Mouse (Mus musculus) midbrain, postnatal 0 days (tissue): Measurements from ENCODE around the gene Vwa7. TPM values are rescaled to one million over a fixed set of nuclear protein-coding genes. Genes with fewer than 3 reads are reported as not detected.

Experiments used
- ATAC-seq: fragments of 200-750 bp; cut with Nextera tagmentation; 2 replicates; pipeline ENCODE4 v1.8.0; 2017; ENCODE audit warnings: moderate number of reproducible peaks, mild to moderate bottlenecking, moderate TSS enrichment, moderate library complexity; ENCODE audit not compliant: low FRiP score
- DNase-seq: peaks from one replicate; pipeline ENCODE4 v3.0.0-alpha.2; 2015; ENCODE audit warnings: low spot score
- H3K27ac ChIP-seq: fragments of 300-500 bp; sonication (generic); 2 replicates; pipeline ENCODE4 v1.5.1; 2014; ENCODE audit warnings: low read depth, mild to moderate bottlenecking, low read length, mixed read lengths
- H3K27me3 ChIP-seq: fragments of 300-500 bp; sonication (generic); 2 replicates; pipeline ENCODE4 v1.6.1; 2014; ENCODE audit warnings: low read length, control low read depth, mixed read lengths; ENCODE audit not compliant: insufficient read depth
- H3K36me3 ChIP-seq: fragments of 300-500 bp; sonication (generic); 2 replicates; pipeline ENCODE4 v1.6.1; 2014; ENCODE audit warnings: low read length, control low read depth, mixed read lengths; ENCODE audit not compliant: insufficient read depth
- H3K4me1 ChIP-seq: fragments of 300-500 bp; sonication (generic); 2 replicates; pipeline ENCODE4 v1.6.1; 2014; ENCODE audit warnings: mild to moderate bottlenecking, control low read depth, antibody characterized with exemption, low read length, mixed read lengths; ENCODE audit not compliant: insufficient read depth
- H3K4me2 ChIP-seq: fragments of 300-500 bp; sonication (generic); 2 replicates; pipeline ENCODE4 v1.6.1; 2014; ENCODE audit warnings: low read depth, mild to moderate bottlenecking, low read length, mixed read lengths; ENCODE audit not compliant: poor library complexity, severe bottlenecking
- H3K4me3 ChIP-seq: fragments of 300-500 bp; sonication (generic); 2 replicates; pipeline ENCODE4 v1.5.1; 2014; ENCODE audit warnings: low read depth, mild to moderate bottlenecking, low read length, moderate library complexity
- H3K9ac ChIP-seq: fragments of 300-500 bp; sonication (generic); replicated peaks from 2 replicates; pipeline ENCODE4 v1.6.1; 2014; ENCODE audit warnings: mild to moderate bottlenecking, low read length, moderate library complexity, mixed read lengths; ENCODE audit not compliant: poor library complexity, severe bottlenecking
- H3K9me3 ChIP-seq: fragments of 300-500 bp; sonication (generic); 2 replicates; pipeline ENCODE4 v1.6.1; 2016; ENCODE audit warnings: low read length, control low read depth
- CTCF ChIP-seq: IDR thresholded peaks from 2 replicates; pipeline ENCODE4 v1.5.1; 2016; ENCODE audit warnings: antibody characterized with exemption, mild to moderate bottlenecking
- WGBS: fragments of 180-500 bp; shearing (Covaris S2); extraction: QIAGEN DNeasy Blood & Tissue Kit; methylation state at CpG from one replicate; pipeline ENCODE4 v1.1.7; 2014; 5-methylcytosine and 5-hydroxymethylcytosine counted together
- polyA plus RNA-seq: library from polyadenylated mRNA; unstranded; fragments of >200 nt; fragmentation: Nextera tagmentation; extraction: Ambion mirVana; gene quantifications from 2 replicates; pipeline ENCODE4 v1.2.1, GENCODE M21; 2015
- total RNA-seq: library from RNA; depleted of rRNA; stranded (reverse); fragments of >200 nt; gene quantifications from 2 replicates; pipeline ENCODE4 v1.2.3, GENCODE M21; 2014

Vwa7 gene
- total and polyA plus RNA-seq, 2 experiments from 2014 or later: 0.14 to 0.44 TPM

DNA sequence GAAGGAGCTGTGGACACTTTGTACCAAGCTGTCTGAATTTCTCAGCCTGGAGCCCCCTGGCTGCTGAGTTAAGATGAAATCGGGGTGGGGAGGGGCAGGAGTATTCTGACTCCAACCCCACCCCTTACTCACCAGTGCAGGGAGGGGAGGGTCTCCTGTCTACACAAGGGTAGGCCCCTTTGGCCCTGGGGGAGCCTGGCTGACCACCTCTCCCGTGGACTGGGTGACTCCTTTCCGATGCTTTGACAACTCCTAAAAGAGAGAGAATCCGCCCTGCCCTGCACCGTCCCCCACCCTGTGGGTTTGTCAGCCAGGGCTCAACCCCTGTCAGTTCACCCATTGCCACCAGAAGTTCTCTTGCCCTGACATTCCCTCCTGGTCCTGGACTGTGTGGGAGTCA, 9.8 kb downstream of the Vwa7 start:
- no peak overlapping the region for H3K4me2 ChIP-seq
- no peaks in the 10 kb centered on the region for H3K4me1 ChIP-seq
- H3K36me3 ChIP-seq: no peaks in the 10 kb centered on the region
- no peak overlapping the region for H3K27ac ChIP-seq
- no peak overlapping the region for H3K9ac ChIP-seq
- 0 out of 2 replicates have a peak, but pooled peaks have one; percentile 3 for TF ChIP-seq CTCF
- H3K27me3 ChIP-seq: no peaks in the 10 kb centered on the region
- ATAC-seq: no peak
- H3K4me3 ChIP-seq: no peak overlapping the region
- WGBS: 78% methylated on average over 5 of the region's 5 CpGs
- DNase-seq: no peak
- H3K9me3 ChIP-seq: no peaks in the 10 kb centered on the region

DNA sequence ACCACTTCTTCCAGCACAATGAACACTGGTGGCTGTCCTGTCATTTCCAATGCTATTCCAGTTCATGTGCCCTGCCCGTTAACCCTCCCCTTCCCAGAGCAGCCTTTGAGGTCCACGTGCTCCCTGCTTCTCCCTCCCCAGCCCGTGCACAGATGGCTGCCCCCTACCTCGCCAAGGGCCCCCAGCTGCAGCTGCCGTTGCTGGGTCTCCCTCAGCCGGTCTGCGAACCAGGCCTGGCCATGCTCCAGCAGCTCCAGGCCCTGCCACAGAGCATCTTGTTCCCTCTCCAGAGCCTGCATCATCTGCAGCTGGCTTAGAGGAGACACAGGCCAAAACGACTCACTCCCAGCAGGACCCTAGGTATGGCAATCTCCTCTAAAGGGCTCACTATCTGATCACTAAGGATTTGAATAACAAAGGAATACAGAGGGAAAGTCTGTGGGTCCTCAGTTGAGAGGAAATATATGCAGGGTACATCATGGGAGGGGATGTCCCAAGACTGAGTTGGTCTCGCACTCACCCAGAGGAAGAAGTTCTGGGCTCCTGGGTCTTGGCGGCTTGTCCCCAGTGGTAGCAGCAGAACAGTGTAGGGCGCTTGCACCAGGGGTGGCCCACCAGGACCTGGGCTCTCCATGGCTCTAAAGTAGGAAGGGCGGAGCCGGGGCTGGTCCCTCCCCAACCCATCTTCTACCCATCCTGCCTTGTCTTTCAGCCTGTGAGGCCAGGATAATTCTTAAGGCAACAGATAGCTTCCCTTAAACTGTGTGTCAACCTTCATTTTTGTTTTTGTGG, 11.1 kb downstream of the Vwa7 start, which contains the start of gene Sapcd1:
Sapcd1 (minus strand) TSS at position 740 of the 792 bp plus-strand sequence.
- 37% methylated on average over 13 of the region's 13 CpGs for WGBS
- 0 out of 2 replicates have a peak within 1 kb of the TSS, but pooled peaks have one; percentile 24 for H3K9ac ChIP-seq
- peak; percentile 53 for ATAC-seq
- no peak within 1 kb of the TSS for H3K4me3 ChIP-seq
- no peak for TF ChIP-seq CTCF
- no peak within 1 kb of the TSS for H3K27ac ChIP-seq
- H3K36me3 ChIP-seq: no peaks in the 10 kb centered on the region
- H3K27me3 ChIP-seq: no peaks in the 10 kb centered on the region
- no peaks in the 10 kb centered on the region for H3K9me3 ChIP-seq
- no peak within 1 kb of the TSS for H3K4me2 ChIP-seq
- no peaks in the 10 kb centered on the region for H3K4me1 ChIP-seq
- peak; percentile 79 for DNase-seq

GRCm38 (mm10) chr17:35028315-35028714, 11.9 kb downstream of the Vwa7 start:
- no peak overlapping the region for H3K27ac ChIP-seq
- DNase-seq: no peak
- no peaks in the 10 kb centered on the region for H3K4me1 ChIP-seq
- 75% methylated on average over 2 of the region's 2 CpGs for WGBS
- no peak overlapping the region for H3K4me3 ChIP-seq
- no peaks in the 10 kb centered on the region for H3K36me3 ChIP-seq
- no peaks in the 10 kb centered on the region for H3K27me3 ChIP-seq
- no peak for TF ChIP-seq CTCF
- no peak for ATAC-seq
- no peak overlapping the region for H3K9ac ChIP-seq
- no peaks in the 10 kb centered on the region for H3K9me3 ChIP-seq
- H3K4me2 ChIP-seq: no peak overlapping the region

GRCm38 (mm10) chr17:35029691-35030532, 13.5 kb downstream of the Vwa7 start:
- Histone ChIP-seq H3K4me2 (peak overlapping the region; percentile 39), H3K4me3 (peak overlapping the region; percentile 3; the same call in 1 of the 2 replicates), H3K9me3 (no peaks in the 10 kb centered on the region), H3K9ac (peak overlapping the region; percentile 36; the same call in 1 of the 2 replicates), H3K27ac (no peak overlapping the region), H3K4me1 (no peaks in the 10 kb centered on the region), H3K27me3 (no peaks in the 10 kb centered on the region), H3K36me3 (no peaks in the 10 kb centered on the region)
- peak; percentile 77 for TF ChIP-seq CTCF
- no peak for ATAC-seq
- WGBS: 34% methylated on average over 18 of the region's 19 CpGs
- peak; percentile 53 for DNase-seq

DNA sequence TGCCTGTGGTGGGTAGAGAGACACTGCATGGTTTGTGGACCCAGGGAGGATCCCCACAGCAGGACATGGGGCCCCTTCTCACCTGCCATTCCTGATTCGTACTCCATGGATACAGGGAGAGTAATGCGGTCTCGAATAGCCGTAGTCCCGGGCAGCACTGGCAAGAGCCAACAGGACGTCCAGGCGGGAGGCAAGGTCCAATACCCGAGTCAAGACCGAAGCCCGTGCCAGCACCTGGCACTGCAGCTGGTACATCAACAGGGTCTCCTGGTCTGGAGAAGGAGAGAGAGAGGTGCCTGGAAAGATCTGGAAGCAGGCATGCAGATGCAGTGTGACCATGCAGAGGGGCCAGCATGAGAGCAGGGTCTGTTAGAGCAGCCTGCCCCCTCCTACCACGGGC, 14.9 kb downstream of the Vwa7 start:
- Histone ChIP-seq H3K36me3 (no peaks in the 10 kb centered on the region), H3K27me3 (no peaks in the 10 kb centered on the region), H3K4me2 (no peak overlapping the region), H3K4me1 (no peaks in the 10 kb centered on the region), H3K9ac (no peak overlapping the region), H3K27ac (no peak overlapping the region), H3K9me3 (no peaks in the 10 kb centered on the region), H3K4me3 (no peak overlapping the region)
- no peak for ATAC-seq
- no peak for DNase-seq
- WGBS: 90% methylated on average over 11 of the region's 11 CpGs
- TF ChIP-seq CTCF: no peak
